Mouse (Mus musculus): Measurements from ENCODE around the gene Opn4.

DNA sequence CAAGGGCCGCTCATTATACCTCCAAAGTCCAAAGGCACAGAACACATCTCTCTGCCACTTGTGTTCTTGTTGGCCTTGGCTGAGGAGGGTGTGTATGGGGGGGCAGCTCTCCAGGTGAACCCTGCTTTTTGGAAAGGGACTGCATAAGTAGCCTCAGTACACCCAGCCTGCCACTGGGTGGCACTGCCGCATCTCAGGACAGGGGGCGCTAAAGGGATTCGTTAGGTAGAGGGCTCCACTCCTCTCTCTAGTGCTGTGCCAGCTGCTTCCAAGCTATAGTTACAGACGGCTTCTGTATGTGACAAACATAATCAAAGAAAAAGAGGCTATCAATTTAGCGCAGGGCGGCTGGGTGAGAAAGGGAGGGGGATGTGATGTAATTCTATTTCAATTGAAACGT lies 16.9 kb upstream of the Opn4 start:
- peak; percentile 100 for TF ChIP-seq CTCF (IDR thresholded peaks at IDR 0.05; ENCODE audit: low read depth)
- no peak for TF ChIP-seq EP300 (IDR thresholded peaks at IDR 0.05; ENCODE audit: low read depth)

All from liver, embryonic 14.5 days (tissue).